In genomic region chr7:116842894-116843293, GRCm38 (mm10) we compare ENCODE assay signal across 12 mouse cellular contexts.
"Had no signal": no experiment of that assay in that cellular context is flagged by ENCODE, and none has a peak within 500 bp of the region (broad histone marks: within the 10 kb centered on the region; RNA-seq: fewer than 3 reads in every experiment).

No protein-coding gene starts in this region.

- H3K4me3 ChIP-seq: limb, embryonic 13.5 days; midbrain, embryonic 15.5 days had no signal

- DNase-seq: kidney, adult 9 months; left cerebral cortex, postnatal 4 days; lung, adult 18-20 months; lung, postnatal 36 days; right cerebral cortex, postnatal 4 days; spleen, adult 18-20 months; thymus, postnatal 36 days had no signal

- H3K9me3 ChIP-seq: limb, embryonic 13.5 days; midbrain, embryonic 15.5 days had no signal

- H3K4me1 ChIP-seq: limb, embryonic 13.5 days; midbrain, embryonic 15.5 days had no signal

- H3K36me3 ChIP-seq: limb, embryonic 13.5 days; midbrain, embryonic 15.5 days had no signal

- H3K27ac ChIP-seq: limb, embryonic 13.5 days; liver, embryonic 14.5 days; midbrain, embryonic 15.5 days had no signal

- H3K4me2 ChIP-seq: limb, embryonic 13.5 days; midbrain, embryonic 11.5 days; midbrain, embryonic 15.5 days had no signal

- H3K27me3 ChIP-seq: limb, embryonic 13.5 days; midbrain, embryonic 15.5 days had no signal

- ATAC-seq: intestine, embryonic 16.5 days; midbrain, embryonic 15.5 days had no signal

- H3K9ac ChIP-seq: limb, embryonic 13.5 days; liver, embryonic 14.5 days; midbrain, embryonic 15.5 days had no signal
